In the genomic region with DNA sequence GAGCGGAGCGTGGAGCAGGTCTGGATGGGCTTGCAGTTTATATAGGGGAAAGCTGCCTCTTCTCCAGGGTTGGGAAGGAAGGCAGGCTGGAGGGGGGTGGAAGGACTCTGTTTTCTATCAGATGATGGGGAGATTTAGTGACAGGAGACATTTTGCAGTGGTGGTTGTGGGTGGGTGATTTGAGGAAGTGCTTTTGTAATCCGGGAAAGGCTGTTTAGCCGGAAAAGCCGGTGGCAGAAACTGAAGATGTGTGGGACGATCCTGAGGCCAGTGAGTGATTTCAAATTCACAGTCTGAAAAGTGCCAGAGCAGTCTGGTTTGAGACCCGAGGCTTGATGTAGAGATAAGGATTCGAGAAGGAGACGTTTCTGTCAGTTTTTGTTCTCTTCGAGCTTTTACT, we compare ENCODE assay signal across 7 mouse cellular contexts. TPM values are rescaled to one million over a fixed set of nuclear protein-coding genes. Genes with fewer than 3 reads are reported as not detected.
DNase-seq lines count a peak whose midpoint lies in the region; ATAC-seq and TF ChIP-seq lines count a peak whose summit lies in the region.

No protein-coding gene starts in this region.

- no peak overlapping the region for H3K27ac ChIP-seq in liver, embryonic 11.5 days (ENCODE audit: low read depth, low read length)
- no peak overlapping the region for H3K27ac ChIP-seq in intestine, embryonic 16.5 days (ENCODE audit: low read length)
- no peak overlapping the region for H3K27ac ChIP-seq in midbrain, postnatal 0 days (ENCODE audit: low read depth, low read length)

- TF ChIP-seq CTCF in midbrain, postnatal 0 days (IDR thresholded peaks at IDR 0.05) = no peak

- WGBS in liver, embryonic 11.5 days = 33% methylated on average over 10 of the region's 10 CpGs
- WGBS in intestine, embryonic 16.5 days = 43% methylated on average over 10 of the region's 10 CpGs
- WGBS in midbrain, postnatal 0 days = 66% methylated on average over 10 of the region's 10 CpGs

- no peak overlapping the region for H3K9ac ChIP-seq in liver, embryonic 11.5 days (ENCODE audit: low read depth, low read length)
- no peak overlapping the region for H3K9ac ChIP-seq in intestine, embryonic 16.5 days (ENCODE audit: low read depth, low read length)
- H3K9ac ChIP-seq in midbrain, postnatal 0 days (replicated peaks; ENCODE audit: low read length, poor library complexity, severe bottlenecking) = no peak overlapping the region

- DNase-seq in liver, embryonic 11.5 days (ENCODE audit: low spot score) = no peak
- no peak for DNase-seq in liver
- peak; percentile 2 for DNase-seq in embryo, embryonic 11 days
- no peak for DNase-seq in midbrain, postnatal 0 days (ENCODE audit: low spot score)
- no peak for DNase-seq in left cerebral cortex, adult 11 months (ENCODE audit: low spot score)
- no peak for DNase-seq in cerebellum, adult 9-10 months

- H3K9me3 ChIP-seq in liver, embryonic 11.5 days (ENCODE audit: control insufficient read depth, low read length) = no peaks in the 10 kb centered on the region
- H3K9me3 ChIP-seq in intestine, embryonic 16.5 days (ENCODE audit: control insufficient read depth, low read length) = no peaks in the 10 kb centered on the region
- H3K9me3 ChIP-seq in midbrain, postnatal 0 days (ENCODE audit: low read length) = no peaks in the 10 kb centered on the region

- H3K4me1 ChIP-seq in liver, embryonic 11.5 days (replicated peaks; ENCODE audit: control insufficient read depth, insufficient read depth, low read length) = no peaks in the 10 kb centered on the region
- H3K4me1 ChIP-seq in intestine, embryonic 16.5 days (ENCODE audit: control insufficient read depth, insufficient read depth, low read length) = no peaks in the 10 kb centered on the region
- H3K4me1 ChIP-seq in midbrain, postnatal 0 days (ENCODE audit: insufficient read depth, low read length) = no peaks in the 10 kb centered on the region

- H3K27me3 ChIP-seq in liver, embryonic 11.5 days (replicated peaks; ENCODE audit: control insufficient read depth, insufficient read depth, low read length) = 0 out of 2 replicates have a peak, but pooled peaks cover 3% of the 10 kb centered on the region
- no peaks in the 10 kb centered on the region; the same call in 1 of the 2 replicates for H3K27me3 ChIP-seq in intestine, embryonic 16.5 days (replicated peaks; ENCODE audit: control insufficient read depth, insufficient read depth, low read length)
- no peaks in the 10 kb centered on the region for H3K27me3 ChIP-seq in midbrain, postnatal 0 days (ENCODE audit: insufficient read depth, low read length)

- no peak overlapping the region for H3K4me3 ChIP-seq in liver, embryonic 11.5 days (ENCODE audit: low read depth, low read length)
- H3K4me3 ChIP-seq in intestine, embryonic 16.5 days (ENCODE audit: low read length) = peak overlapping the region; percentile 28
- H3K4me3 ChIP-seq in midbrain, postnatal 0 days (ENCODE audit: low read depth, low read length) = no peak overlapping the region

- H3K4me2 ChIP-seq in liver, embryonic 11.5 days = peak overlapping the region; percentile 37
- peak overlapping the region; percentile 47 for H3K4me2 ChIP-seq in intestine, embryonic 16.5 days (ENCODE audit: low read depth, low read length)
- H3K4me2 ChIP-seq in midbrain, postnatal 0 days (ENCODE audit: low read depth, low read length, poor library complexity, severe bottlenecking) = 0 out of 2 replicates have a peak overlapping the region, but pooled peaks have one; percentile 22

- ATAC-seq in liver, embryonic 11.5 days (replicated peaks; ENCODE audit: low FRiP score) = no peak
- no peak for ATAC-seq in intestine, embryonic 16.5 days
- no peak for ATAC-seq in midbrain, postnatal 0 days (ENCODE audit: low FRiP score)

- no peaks in the 10 kb centered on the region for H3K36me3 ChIP-seq in liver, embryonic 11.5 days (ENCODE audit: control insufficient read depth, insufficient read depth, low read length)
- H3K36me3 ChIP-seq in intestine, embryonic 16.5 days (ENCODE audit: control insufficient read depth, insufficient read depth, low read length) = no peaks in the 10 kb centered on the region
- H3K36me3 ChIP-seq in midbrain, postnatal 0 days (ENCODE audit: insufficient read depth, low read length) = no peaks in the 10 kb centered on the region

RNA-seq across cellular contexts. Expression of a gene that starts 12.4 kb away (rescaled TPM):
- polyA plus RNA-seq in liver, embryonic 11.5 days (2014; fragmentation: Nextera tagmentation; extraction: Ambion mirVana) = 0.63 and 0.84 TPM in 2 replicates
- polyA plus RNA-seq in intestine, embryonic 16.5 days (2015; fragmentation: Nextera tagmentation; extraction: Ambion mirVana) = 0.35 and 0.66 TPM in 2 replicates
- total RNA-seq in midbrain, postnatal 0 days (2014; rRNA removed) = 0.11 TPM in 1 of 2 replicates, not detected in the other
- polyA plus RNA-seq in midbrain, postnatal 0 days (2015; fragmentation: Nextera tagmentation; extraction: Ambion mirVana) = 0.05 TPM in 1 of 2 replicates, not detected in the other

RNA-seq across cellular contexts. Expression of a gene that starts 53.8 kb away (rescaled TPM):
- 0.83 and 1.1 TPM in 2 replicates for polyA plus RNA-seq in liver, embryonic 11.5 days (2014; fragmentation: Nextera tagmentation; extraction: Ambion mirVana)
- polyA plus RNA-seq in intestine, embryonic 16.5 days (2015; fragmentation: Nextera tagmentation; extraction: Ambion mirVana) = 0.54 and 0.57 TPM in 2 replicates
- total RNA-seq in midbrain, postnatal 0 days (2014; rRNA removed) = 1.3 TPM in 2 replicates
- 0.92 and 1.0 TPM in 2 replicates for polyA plus RNA-seq in midbrain, postnatal 0 days (2015; fragmentation: Nextera tagmentation; extraction: Ambion mirVana)
